Mouse (Mus musculus) mesoderm, embryonic 11.5 days (tissue): ENCODE measurements at regions not wholly inside any gene's neighbourhood (a gene's known extent, or its start where the extent isn't known, plus 50 kb on each side); places are given as distances from the start of the nearest gene placed in this dataset.

Experiments
- DNase-seq: peaks from one replicate; pipeline ENCODE4 v3.0.0-alpha.2; 2012; ENCODE audit warnings: low read depth, low spot score

DNA sequence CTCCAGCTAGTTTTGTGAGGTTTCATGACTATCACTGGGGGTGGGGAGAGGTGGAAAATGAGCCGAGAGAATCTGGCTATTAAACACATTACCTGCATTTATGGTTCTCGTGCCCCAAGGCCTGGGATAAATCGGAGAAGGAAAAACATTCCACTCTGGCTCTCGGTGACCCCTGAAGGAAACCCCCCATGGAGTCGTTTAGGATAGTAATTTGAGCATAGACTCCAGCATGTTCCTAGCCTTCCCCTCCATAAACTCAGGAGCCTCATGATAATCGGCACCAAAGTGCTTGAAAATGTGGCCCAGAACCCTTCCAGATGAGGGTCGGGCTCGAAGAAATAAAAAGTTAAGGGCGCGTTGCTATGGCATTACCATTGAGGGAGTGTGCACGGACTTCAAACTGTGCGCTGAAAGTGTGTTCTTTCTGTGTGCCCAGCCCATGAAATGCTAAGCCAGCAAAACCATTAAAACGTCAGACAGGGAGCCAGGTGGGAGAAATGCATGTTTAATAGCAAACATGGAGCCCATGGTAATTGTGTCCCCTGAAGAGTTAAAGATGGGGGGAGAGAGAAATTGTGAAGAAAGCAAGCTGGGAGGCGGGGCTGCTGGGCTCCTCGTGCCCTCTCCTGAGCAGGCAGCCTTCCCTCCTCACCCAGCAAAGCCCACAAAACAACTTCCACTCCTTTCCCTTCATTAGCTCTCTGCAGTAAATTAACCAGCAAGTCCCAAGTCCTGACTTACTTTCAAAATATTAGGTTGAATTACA, 64.1 kb upstream of the Sall1 start:
- peak; percentile 53 for DNase-seq

DNA sequence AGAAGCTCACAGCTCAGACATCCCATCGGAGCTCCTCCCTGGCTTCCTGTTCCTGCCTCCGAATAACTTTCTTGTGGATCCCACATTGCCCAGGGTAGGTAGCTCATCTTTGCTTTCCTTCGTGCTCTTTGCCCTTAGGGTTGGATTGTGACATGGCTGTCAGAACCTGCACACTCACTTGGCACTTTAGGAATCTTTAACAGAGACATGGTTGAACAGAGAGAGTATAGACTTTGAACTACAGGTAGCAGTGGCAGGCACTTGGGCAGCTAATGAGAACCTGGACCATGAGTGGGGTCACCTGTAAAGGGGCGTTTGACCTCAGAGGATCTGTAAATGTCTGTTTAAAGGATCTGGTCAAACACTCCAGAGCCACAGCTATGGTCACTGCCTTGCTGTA, 62.4 kb upstream of the Sall1 start:
- DNase-seq, result no peak

- DNase-seq, result no peak
These were observed 53.4 kb upstream of the Sall1 start for GRCm38 (mm10) chr8:89097396-89097795.
